Mouse (Mus musculus): Measurements from ENCODE around the gene Mrm2.

Mrm2 gene

GRCm38 (mm10) chr5:140342880-140343279 is 11.2 kb upstream of the Mrm2 start:
- no peak for DNase-seq (ENCODE audit: low read depth)

DNA sequence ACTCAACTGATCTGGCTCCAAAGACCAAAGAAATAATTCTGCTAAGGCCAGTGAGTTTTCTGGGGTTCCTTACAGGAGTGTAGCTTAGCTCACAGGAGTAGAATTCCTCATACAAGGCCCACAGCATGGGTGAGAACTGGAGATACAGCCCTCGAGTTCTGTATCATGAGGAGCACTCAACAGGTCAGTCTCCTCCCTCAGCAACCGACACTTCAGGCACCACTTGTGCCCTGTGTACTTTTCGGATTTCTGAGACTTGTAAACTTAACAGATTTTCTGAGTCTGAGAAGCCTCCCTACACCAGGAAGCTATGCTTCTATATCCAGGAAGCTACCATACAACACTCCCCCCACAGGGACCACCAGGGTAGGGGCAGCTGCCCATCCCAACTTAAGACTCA is 8.1 kb upstream of the Mrm2 start:
- no peak for DNase-seq (ENCODE audit: low read depth)

- DNase-seq (ENCODE audit: low read depth) = no peak
Observed at GRCm38 (mm10) chr5:140338779-140339178, 7.1 kb upstream of the Mrm2 start.

DNA sequence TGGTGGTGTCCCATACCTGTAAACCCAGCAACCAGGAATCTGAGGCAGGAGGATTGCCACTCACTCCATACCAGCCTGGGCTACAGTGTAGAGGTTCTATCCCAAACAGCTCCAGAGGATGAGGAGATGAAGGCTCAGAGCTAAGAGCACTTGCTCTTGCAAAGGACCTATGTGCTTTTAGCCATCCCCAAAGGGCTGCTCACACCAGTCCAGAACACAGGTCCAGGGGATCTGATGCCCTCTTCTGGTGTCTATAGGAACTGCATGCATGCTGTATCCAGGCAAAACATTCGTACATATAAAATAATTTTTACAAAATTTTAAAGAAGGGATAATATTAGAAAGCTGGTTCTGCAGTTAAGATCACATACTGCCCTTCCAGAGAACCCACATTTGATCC is 5.0 kb upstream of the Mrm2 start:
- DNase-seq (ENCODE audit: low read depth) = peak; percentile 66

GRCm38 (mm10) chr5:140333631-140334030 is 1.9 kb upstream of the Mrm2 start:
- DNase-seq (ENCODE audit: low read depth) = peak; percentile 44

- no peak for DNase-seq (ENCODE audit: low read depth)
Observed at GRCm38 (mm10) chr5:140332519-140332918, 821 bp upstream of the Mrm2 start.

DNA sequence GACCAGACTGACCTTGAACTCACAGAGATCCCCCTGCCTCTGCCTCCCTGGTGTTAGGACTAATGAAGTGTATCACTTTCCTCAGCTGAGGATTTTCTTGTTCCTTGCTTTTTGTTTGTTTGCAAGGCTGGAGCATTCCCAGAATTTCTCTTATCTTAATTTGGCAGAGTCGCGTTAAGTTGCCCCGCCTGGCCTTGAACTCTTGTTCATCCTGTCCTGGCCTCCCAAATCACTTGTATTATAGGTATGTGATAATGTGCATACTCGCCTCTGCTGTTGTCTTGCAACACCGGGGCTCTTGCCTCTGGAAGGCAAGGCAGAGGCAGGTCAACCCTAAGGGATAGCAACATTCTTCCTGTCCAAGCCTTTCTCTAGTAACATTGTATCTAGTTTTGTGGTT is 7.6 kb downstream of the Mrm2 start:
- no peak for DNase-seq (ENCODE audit: low read depth)

DNA sequence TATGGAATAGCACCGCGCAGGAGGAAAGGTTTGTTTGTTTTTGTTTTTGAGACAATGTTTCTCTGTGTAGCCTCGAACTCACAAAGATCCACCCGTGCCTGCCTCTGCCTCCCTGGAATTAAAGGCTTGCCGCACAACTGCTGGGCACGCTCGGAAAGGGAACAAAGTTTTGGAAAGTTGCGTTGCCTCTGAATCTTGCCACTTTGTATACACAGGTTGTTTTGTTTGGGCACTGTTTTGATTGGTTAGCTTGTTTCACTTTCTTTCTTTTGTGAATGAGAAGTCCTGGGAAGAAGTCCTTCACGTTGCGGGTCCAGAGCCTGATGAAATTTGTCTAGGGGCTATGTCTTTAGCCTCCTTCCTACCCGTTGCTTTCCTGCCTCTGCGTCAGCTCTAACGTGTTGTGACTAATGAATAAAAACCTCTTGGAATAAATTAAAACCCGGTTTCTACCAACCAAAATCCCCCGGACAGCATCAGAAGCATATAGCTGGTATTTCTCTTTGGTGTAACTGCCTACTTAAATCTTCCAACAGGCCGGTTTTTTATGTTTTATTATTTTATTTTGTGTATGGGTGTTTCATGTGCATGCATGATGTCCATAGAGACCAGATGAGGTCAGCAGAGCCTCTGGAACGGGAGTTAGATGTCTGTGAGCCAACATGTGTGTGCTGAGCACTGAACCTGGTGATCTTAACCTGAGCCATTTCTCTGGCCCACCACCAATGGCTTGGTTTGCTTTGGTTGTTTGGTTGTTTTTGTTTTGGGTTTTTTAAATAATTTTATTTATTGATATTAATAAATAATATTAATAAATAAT is 9.7 kb downstream of the Mrm2 start:
- no peak for DNase-seq (ENCODE audit: low read depth)

- DNase-seq (ENCODE audit: low read depth) = peak; percentile 98
Observed at GRCm38 (mm10) chr5:140321042-140321755, 10.5 kb downstream of the Mrm2 start, which contains the start of the genes Mad1l1 and Nudt1. Mad1l1 (minus strand) TSS chr5:140321552. Nudt1 (plus strand) TSS chr5:140321656.

GRCm38 (mm10) chr5:140316716-140317115 is 15.0 kb downstream of the Mrm2 start:
- no peak for DNase-seq (ENCODE audit: low read depth)

GRCm38 (mm10) chr5:140307602-140308001 is 24.1 kb downstream of the Mrm2 start:
- DNase-seq (ENCODE audit: low read depth) = no peak

DNA sequence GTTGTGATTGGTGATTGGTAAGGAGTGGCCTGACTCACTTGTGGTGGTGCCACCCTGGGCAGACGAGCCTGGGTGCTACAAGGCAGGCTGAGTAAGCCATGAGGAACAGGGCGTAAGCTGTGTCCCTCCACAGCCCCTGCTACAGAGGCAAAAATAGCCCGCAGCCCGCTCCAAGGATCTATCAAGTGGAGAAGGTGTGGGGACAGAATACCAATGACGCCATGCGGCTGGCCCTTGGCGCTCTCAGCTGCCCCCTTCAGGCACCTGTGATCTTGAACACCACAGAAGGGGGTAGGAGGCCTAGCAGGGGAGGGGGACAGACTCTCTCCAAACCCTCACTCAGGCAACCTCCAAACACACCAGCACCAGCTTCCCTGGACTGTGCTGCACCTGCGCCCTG is 25.7 kb downstream of the Mrm2 start:
- DNase-seq (ENCODE audit: low read depth) = no peak

GRCm38 (mm10) chr5:140298291-140298690 is 33.4 kb downstream of the Mrm2 start:
- DNase-seq (ENCODE audit: low read depth) = no peak

- DNase-seq (ENCODE audit: low read depth) = peak; percentile 87
Observed at GRCm38 (mm10) chr5:140292152-140292551, 39.5 kb downstream of the Mrm2 start.

DNA sequence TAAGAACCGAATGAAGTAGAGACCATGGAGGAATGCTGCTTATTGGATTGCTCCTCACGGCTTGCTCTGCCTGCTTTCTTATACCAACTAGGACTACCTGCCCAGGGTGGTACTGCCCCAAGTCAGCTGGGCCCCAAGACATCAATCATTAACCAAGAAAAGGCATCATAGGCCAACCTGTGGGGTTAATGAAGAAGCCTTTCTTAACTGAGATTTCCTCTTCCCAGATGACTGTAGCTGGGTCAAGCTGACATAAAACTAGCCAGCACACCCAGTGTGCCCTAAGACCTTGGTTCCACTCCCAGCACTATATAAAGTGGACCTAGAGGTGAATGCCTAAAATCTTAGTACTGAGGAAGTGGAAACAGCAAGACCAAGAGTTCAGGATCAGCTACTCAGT is 42.5 kb downstream of the Mrm2 start:
- no peak for DNase-seq (ENCODE audit: low read depth)

GRCm38 (mm10) chr5:140288287-140288686 is 43.4 kb downstream of the Mrm2 start:
- no peak for DNase-seq (ENCODE audit: low read depth)

DNA sequence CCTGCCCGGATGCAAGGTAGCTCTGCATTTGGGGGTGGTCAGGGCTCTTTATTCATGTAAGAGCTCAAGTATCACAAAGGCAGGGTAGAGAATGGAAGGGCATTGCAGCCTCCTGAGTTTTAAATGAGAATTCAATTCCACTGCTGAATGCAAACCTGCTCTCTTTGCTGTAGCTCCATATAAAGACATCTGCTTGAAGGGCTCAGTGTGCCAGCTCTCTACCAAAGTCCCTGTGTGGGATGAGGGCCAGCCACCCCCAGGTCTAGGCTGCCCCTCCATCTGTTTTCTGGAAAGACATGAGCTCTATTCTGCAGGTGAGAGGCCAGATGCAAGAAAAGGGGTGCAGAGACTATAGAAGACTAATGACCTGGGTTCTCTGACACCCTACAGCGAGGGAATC is 46.9 kb downstream of the Mrm2 start:
- DNase-seq (ENCODE audit: low read depth) = no peak

GRCm38 (mm10) chr5:140284011-140284410 is 47.7 kb downstream of the Mrm2 start:
- DNase-seq (ENCODE audit: low read depth) = no peak

- DNase-seq (ENCODE audit: low read depth) = peak; percentile 20
Observed at GRCm38 (mm10) chr5:140282900-140283299, 48.8 kb downstream of the Mrm2 start.

DNA sequence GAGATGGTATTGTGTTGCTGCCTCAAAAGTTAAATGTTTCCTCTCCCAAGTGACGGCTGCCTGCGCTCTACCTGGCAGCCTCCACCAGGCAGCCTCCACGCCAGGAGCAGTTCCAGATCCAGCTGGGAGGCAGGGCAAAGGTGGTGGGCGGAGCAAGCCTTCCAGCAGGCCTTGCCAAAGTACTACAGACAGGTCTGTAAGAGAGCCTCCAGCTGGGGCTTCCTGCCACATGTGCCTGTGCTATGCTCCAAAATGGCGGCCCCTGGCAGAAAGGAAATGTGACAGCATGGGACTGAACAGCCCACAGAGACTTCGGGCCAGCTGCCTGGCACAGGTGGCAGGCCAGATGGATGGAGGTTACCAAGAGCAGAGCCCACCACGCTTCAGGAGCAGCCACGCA is 49.3 kb downstream of the Mrm2 start:
- DNase-seq (ENCODE audit: low read depth) = peak; percentile 29

DNA sequence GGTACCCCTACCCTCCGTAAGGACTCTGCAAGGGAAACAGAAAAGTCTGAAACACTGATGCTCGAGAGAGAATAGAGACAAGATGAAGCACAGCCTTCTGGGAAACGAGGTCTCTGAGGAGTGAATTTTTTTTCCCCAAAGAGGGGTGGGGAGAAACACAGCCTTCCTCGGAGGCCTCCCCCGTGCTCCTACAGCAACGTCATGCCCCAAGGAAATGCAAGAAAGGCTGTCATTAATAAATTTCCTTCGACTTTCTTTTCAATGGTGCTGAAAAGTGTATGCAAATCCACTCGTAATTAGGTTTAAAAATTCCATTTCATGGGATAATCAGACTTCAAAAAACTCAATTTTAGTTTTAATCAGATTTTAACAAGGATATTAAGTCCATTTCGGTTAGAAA is 51.5 kb downstream of the Mrm2 start:
- DNase-seq (ENCODE audit: low read depth) = no peak

All from naive thymus-derived CD4-positive, alpha-beta T cell, adult 2 months (primary cell).